Mouse (Mus musculus): ENCODE data around the gene Scrg1.
A peak's percentile ranks its signal among the peaks of the same experiment; 100 is the strongest.

DNA sequence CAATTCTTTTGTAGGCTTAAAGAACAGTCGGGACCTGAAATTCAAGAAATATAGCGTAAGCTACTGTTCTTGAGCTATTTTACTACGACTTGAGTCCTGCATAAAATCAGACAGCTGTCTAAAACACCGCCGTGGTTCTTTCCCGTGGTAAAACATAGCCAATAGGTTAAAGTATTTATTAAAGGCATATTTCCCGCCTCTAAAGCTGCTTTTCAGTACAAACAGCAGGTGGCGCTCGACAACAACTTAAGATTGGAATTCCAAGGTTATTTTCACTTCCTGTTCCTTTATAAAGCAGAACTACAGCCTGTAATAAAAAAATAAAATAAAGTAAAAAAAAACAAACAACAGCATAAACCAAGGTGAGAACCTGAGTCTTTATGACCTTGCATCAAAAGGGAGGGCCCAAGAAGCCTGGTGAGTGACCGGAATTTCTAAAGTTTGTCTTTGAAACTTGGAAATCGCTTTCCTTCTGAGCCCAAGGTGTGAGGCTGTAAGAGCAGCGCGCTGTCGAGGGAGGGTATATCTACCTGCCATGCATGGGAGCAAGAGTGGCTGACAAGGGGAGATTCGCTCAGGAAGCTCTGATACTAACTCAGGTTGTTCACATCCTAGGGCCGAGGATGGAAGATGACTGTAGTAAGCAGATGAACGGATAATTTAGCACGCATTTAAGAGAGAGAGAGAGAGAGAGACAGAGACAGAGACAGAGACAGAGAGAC is 26.4 kb upstream of the Scrg1 start:
- TF ChIP-seq EP300 (IDR thresholded peaks at IDR 0.05; ENCODE audit: low read depth), result no peak
- TF ChIP-seq CTCF (IDR thresholded peaks at IDR 0.05; ENCODE audit: low read depth), result peak; percentile 64
